Mouse (Mus musculus): ENCODE measurements around the gene Mvb12a.
A peak's percentile ranks its signal among the peaks of the same experiment; 100 is the strongest.

Mvb12a gene

GRCm38 (mm10) chr8:71592374-71593170 lies 49.9 kb downstream of the Mvb12a start:
- no peak for DNase-seq (ENCODE audit: low read depth, low spot score)

- DNase-seq (ENCODE audit: low read depth, low spot score), result no peak
Measured at GRCm38 (mm10) chr8:71593556-71594323, 51.0 kb downstream of the Mvb12a start.

- no peak for DNase-seq (ENCODE audit: low read depth, low spot score)
Measured at GRCm38 (mm10) chr8:71594324-71594722, 51.6 kb downstream of the Mvb12a start.

GRCm38 (mm10) chr8:71595862-71596261 lies 53.1 kb downstream of the Mvb12a start:
- DNase-seq (ENCODE audit: low read depth, low spot score), result peak; percentile 88

GRCm38 (mm10) chr8:71596384-71596783 lies 53.7 kb downstream of the Mvb12a start:
- no peak for DNase-seq (ENCODE audit: low read depth, low spot score)

- DNase-seq (ENCODE audit: low read depth, low spot score), result no peak
Measured at GRCm38 (mm10) chr8:71596798-71597197, 54.1 kb downstream of the Mvb12a start.

- no peak for DNase-seq (ENCODE audit: low read depth, low spot score)
Measured at GRCm38 (mm10) chr8:71597451-71597850, 54.7 kb downstream of the Mvb12a start, which contains the start of gene Fam129c. Gene Fam129c, plus strand, starts transcription at chr8:71597648.
